In the genomic region with DNA sequence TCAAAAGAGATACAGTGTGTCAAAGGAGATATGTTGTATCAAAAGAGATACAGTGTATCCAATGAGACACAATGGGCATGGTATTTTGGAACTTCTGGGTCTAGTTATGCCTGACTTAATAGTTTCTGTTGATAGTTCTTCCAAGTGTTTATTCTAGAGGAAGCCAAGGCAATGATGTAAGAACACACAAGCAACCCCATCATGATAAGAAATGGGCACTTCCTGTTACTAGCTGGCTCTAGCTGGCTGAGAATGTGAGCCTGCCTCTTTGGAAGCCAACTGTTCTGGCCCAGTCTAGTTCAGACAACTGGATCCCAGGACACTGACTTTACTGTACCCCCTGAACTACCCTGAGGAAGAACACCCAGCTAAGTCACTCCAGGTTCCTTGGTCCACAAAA, we compare ENCODE assay signal across 19 mouse cellular contexts.
A peak's percentile ranks its signal among the peaks of the same experiment; 100 is the strongest.
DNase-seq lines count a peak whose midpoint lies in the region; ATAC-seq and TF ChIP-seq lines count a peak whose summit lies in the region.
"Had no signal": no experiment of that assay in that cellular context is flagged by ENCODE, and none has a peak within 500 bp of the region (broad histone marks: within the 10 kb centered on the region; RNA-seq: fewer than 3 reads in every experiment).

No protein-coding gene starts in this region.

- peak; percentile 75 for ATAC-seq in megakaryocyte, adult 5-6 weeks (ENCODE audit: poor library complexity, severe bottlenecking)
- ATAC-seq in midbrain, embryonic 16.5 days, result no peak
- ATAC-seq: forebrain, postnatal 0 days had no signal

- no peak overlapping the region for H3K9ac ChIP-seq in midbrain, embryonic 16.5 days (ENCODE audit: low read depth, low read length)
- H3K9ac ChIP-seq: embryonic facial prominence, embryonic 13.5 days; forebrain, embryonic 12.5 days; forebrain, postnatal 0 days; heart, embryonic 13.5 days; hindbrain, embryonic 14.5 days had no signal

- TF ChIP-seq CTCF in lung, adult 2 months (IDR thresholded peaks at IDR 0.05; ENCODE audit: insufficient read depth, low read length), result no peak

- TF ChIP-seq POLR2A in lung, adult 2 months (IDR thresholded peaks at IDR 0.05; ENCODE audit: borderline replicate concordance, extremely low read depth, low read depth, low read length), result no peak

- H3K36me3 ChIP-seq in midbrain, embryonic 16.5 days (ENCODE audit: control insufficient read depth, insufficient read depth, low read length), result no peaks in the 10 kb centered on the region
- H3K36me3 ChIP-seq: embryonic facial prominence, embryonic 13.5 days; forebrain, embryonic 12.5 days; heart, embryonic 13.5 days had no signal

- no peaks in the 10 kb centered on the region; the same call in none of the 2 replicates for H3K4me1 ChIP-seq in lung, adult 2 months (ENCODE audit: control insufficient read depth, insufficient read depth, low read length)
- H3K4me1 ChIP-seq in midbrain, embryonic 16.5 days (ENCODE audit: control insufficient read depth, insufficient read depth, low read length), result no peaks in the 10 kb centered on the region
- H3K4me1 ChIP-seq: embryonic facial prominence, embryonic 13.5 days; forebrain, embryonic 12.5 days had no signal

- H3K27ac ChIP-seq in midbrain, embryonic 16.5 days (ENCODE audit: low read length), result no peak overlapping the region
- H3K27ac ChIP-seq: embryonic facial prominence, embryonic 13.5 days; forebrain, embryonic 12.5 days; heart, embryonic 13.5 days; hindbrain, embryonic 14.5 days had no signal

- peak; percentile 11 to 28 for DNase-seq in lung, adult 18-20 months
- no peak for DNase-seq in lung, adult 2 months
- DNase-seq in lung, postnatal 10 days, result peak; percentile 29
- no peak for DNase-seq in gastrocnemius, postnatal 25 days
- no peak for DNase-seq in adrenal gland, postnatal 25 days
- DNase-seq: adrenal gland, adult 8-10 months; cerebellum, adult 11 months; cerebellum, adult 9-10 months; cerebellum, postnatal 25 days; forebrain, postnatal 0 days; gastrocnemius, postnatal 14 days; heart, adult 11 months; heart, postnatal 4 days had no signal

- no peaks in the 10 kb centered on the region for H3K9me3 ChIP-seq in midbrain, embryonic 16.5 days (replicated peaks; ENCODE audit: control insufficient read depth, low read length, poor library complexity, severe bottlenecking)
- H3K9me3 ChIP-seq: embryonic facial prominence, embryonic 13.5 days; forebrain, embryonic 12.5 days; heart, embryonic 13.5 days had no signal

- no peak overlapping the region for H3K4me2 ChIP-seq in midbrain, embryonic 16.5 days (ENCODE audit: low read length)
- H3K4me2 ChIP-seq: embryonic facial prominence, embryonic 13.5 days; forebrain, embryonic 12.5 days; heart, embryonic 13.5 days; hindbrain, embryonic 14.5 days had no signal

- no peak overlapping the region for H3K4me3 ChIP-seq in lung, adult 2 months (replicated peaks; ENCODE audit: extremely low read depth, low read depth, low read length)
- no peak overlapping the region for H3K4me3 ChIP-seq in midbrain, embryonic 16.5 days (ENCODE audit: low read depth, low read length)
- H3K4me3 ChIP-seq: embryonic facial prominence, embryonic 13.5 days; forebrain, embryonic 12.5 days; heart, embryonic 13.5 days had no signal

- no peaks in the 10 kb centered on the region for H3K27me3 ChIP-seq in midbrain, embryonic 16.5 days (ENCODE audit: control insufficient read depth, insufficient read depth, low read depth, low read length)
- H3K27me3 ChIP-seq: embryonic facial prominence, embryonic 13.5 days; forebrain, embryonic 12.5 days; heart, embryonic 13.5 days had no signal

Comparison
In these comparisons a context has a peak if more than half of its experiments do, and no peak if none do; other contexts are left out.
1. DNase-seq: peak in lung, adult 18-20 months (2 of 2) and lung, postnatal 10 days (single experiment); none in lung, adult 2 months (single experiment), gastrocnemius, postnatal 25 days (single experiment) and adrenal gland, postnatal 25 days (single experiment).